Mouse (Mus musculus) left cerebral cortex, postnatal 14 days (tissue): ENCODE measurements at regions not wholly inside any gene's neighbourhood (a gene's known extent, or its start where the extent isn't known, plus 50 kb on each side); places are given as distances from the start of the nearest gene placed in this dataset.

Source experiments
- DNase-seq, 2 experiments: peaks; one replicate each; pipeline ENCODE4 v3.0.0; 2021 to 2022; ENCODE audit warnings: low spot score in 2 of 2, mixed read lengths in 1 of 2
- intact Hi-C: fragments of 180-260 bp; cut with DNase I; formaldehyde crosslinking; loops from one replicate; pipeline ENCODE4 v1.15.1; 2025

DNA sequence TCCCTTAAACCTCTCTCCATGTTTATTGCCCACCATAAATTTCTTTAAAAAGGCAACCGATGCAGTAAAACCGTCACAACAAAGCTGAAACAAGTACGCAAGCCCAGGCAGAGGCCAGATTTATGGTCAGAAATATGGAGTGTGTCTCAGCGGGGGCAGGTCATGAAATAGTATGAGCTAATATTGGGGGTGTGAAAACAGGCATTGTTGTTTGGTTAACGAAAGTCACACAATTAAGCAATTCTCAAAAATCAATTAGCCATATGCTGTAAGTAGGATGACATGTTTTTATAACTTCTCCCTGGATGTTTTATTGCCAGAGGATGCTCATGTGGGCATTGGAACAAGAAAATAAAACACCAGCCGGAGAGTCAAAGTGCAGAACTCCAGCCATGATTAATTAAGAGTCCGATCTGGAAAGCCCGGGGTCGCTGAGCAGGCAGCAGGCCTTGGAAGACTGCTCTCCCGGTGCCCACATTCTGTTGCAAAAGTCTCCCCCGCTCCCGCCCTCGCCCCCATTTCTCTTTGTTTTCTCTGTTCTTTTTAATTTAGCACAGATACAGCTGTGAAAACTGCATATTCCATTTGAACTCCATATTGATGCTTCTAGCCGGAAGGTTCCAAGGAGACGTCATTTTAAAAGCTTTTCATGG, 239.0 kb downstream of the Cxcl12 start:
- intact Hi-C loops: no loop called here
- DNase-seq: no peak

DNA sequence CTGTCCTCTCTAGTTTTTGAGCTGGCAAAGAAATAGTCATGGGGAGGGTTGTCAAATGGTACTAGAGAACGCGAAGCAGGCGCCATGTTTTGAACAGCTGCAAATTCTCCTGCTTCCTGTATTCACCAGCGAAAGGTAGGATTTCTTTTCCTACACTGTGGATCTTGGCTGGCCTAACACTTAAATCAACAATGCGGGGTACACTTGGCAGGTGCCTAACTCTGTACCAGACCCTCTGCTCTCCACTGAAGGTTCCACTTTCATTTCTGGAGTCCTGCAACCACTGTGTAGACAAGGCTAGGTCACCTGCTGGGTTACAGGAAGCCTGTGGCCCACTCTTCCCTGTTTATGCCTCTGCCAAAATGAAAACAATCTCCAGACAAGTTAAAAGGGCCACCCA, 239.6 kb downstream of the Cxcl12 start:
- no peak for DNase-seq

DNA sequence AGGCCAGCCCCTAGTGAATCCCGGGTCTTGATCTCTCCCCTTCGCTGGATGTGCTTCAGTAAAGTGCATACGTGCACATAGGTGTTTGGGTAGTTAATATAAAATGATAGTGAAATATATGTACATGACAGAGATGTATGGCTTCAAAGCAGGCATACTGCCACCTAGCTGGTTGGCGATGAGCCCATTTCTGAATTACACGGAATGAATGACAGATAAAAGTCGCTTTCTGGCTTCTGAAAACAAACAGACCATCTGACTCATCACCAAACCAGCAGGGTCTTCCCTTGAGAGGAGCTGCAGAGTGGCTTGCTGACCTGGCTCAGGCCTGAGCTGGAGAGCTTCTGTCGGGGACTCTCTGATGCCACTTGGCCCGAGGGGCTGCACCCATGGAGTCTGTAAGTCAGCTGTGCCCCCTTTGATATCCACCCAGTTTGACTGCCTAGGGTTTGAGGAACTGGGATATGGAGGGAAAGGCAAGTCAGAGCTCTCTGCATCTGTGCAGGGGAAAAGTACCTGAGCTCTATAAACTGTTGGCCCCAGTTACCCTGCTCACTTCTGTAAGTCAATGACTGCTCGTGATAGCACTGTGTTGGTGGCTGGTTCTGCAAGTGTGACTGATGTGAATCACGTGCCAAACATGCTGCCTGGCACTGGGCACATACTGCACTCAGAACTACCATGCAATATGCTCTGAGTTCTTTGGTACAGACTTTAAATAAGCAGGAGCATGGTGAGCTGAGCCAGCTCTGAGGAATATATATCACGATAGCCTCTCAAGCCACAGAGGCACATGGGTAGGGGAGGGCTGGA, 240.8 kb downstream of the Cxcl12 start:
- DNase-seq: peak; percentile 33 to 52
- intact Hi-C loops: no loop called here

More for the DNA sequence above, 239.6 kb downstream of the Cxcl12 start:
- intact Hi-C loops: no loop called here

DNA sequence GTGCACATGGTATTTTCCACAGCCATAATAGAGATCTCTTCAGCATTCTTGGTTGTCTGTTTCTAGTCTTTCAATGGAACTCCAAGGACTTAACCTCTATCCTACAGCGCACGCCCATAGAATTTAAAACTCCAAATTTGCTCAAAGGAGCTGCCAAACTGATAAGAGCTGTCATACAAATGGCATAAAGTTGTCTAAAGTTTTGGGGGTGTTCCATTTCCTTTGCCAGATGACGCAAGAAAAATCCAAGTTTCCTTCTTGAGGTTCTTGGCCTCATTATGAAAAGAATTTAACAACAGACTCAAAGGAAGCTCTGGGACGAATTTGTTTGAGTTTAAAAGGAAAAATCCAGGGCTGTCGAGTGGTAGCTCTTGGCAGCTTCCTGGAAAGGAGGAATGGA, 246.6 kb downstream of the Cxcl12 start:
- intact Hi-C loops: no loop called here
- no peak for DNase-seq

DNA sequence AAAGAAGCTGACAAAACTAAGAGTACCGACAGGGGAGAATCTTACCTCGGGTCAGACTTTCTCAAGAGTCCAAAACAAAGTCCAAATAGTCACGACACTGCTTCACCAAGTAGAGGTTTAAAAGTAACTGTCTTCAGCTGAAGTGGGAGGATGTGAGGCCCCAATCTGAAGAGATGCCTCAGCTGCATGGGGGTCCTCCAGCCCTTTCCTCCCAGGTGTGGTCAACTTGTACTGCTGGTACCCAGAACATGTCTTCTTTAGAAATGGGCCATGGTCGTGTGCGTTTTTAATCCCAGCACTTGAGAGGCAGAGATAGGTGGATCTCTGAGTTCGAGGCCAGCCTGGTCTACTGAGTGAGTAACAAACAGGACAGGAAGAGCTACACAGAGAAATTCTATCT, 247.6 kb downstream of the Cxcl12 start:
- intact Hi-C loops: no loop called here

DNA sequence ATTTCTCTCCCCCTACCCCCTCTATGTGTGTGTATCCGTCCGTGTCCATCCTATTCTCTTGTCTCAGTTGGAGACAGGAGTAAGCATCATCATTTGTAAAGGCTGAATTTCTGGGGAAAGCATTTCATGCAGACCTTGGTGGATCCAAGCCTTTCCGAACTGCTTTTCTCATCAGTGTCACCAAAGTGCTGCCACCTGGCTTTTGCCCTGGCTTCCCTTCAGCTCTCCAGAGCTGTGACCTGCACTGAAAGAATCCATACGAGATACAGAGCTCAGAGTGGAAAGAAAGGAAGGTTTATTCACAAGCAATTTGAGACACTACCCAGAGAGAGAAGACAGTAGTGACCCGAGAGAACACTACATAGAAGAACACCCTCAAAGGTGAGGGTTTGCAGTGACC, 248.1 kb downstream of the Cxcl12 start:
- DNase-seq: no peak
- intact Hi-C loops: no loop called here

More for the DNA sequence above, 247.6 kb downstream of the Cxcl12 start:
- no peak for DNase-seq

DNA sequence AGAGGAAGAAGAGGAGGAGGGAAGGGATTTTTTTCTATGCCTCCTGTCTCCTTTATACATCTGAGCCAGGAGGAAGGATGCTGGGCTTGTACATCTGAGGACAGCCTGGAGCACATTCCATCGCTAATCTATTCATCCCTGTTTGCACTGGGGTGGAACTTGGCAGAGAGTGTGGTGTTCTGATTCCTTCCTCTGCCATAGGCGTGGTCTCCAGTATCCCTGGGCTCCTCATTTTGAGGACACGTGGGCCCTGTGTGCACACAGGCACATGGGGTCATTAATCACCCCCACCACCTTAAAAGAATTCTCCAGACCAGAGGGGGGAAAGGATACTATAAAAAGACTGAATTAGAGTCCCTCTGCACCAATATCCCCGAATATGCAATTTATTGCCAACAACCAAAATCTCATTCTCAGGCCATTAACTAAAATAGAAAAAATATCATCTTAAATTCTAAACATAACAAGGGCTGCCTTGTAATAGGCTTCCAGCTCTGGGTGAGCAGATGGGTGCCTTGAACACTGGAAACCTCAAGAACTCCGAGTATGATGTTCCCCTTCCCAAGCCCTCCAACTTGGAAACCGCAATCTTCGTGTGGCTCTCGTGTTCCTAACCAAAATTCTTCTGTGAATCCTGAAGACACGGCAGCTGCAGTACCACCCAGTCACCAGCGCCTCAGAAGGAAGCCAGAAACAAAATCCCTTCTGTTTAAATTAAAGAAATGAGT, 254.7 kb downstream of the Cxcl12 start:
- intact Hi-C loops: no loop called here
- DNase-seq: no peak

DNA sequence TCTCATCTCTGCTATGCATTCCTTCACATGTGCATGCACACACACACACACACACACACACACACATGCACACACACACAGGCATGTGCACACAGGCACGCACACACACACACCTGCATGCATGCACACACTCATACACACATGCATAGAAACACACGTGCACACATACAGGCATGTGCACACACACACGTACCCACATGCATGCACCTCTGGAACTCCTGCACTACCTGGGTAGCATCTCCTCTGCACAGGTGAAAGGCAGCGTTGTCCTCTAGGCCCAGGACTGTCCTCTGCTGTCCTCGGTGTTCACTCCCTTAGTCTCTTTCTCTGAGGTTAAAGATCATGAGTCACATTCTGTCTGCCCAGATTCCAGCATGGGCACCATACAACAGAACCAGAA, 258.0 kb downstream of the Cxcl12 start:
- intact Hi-C loops: no loop called here
- no peak for DNase-seq

DNA sequence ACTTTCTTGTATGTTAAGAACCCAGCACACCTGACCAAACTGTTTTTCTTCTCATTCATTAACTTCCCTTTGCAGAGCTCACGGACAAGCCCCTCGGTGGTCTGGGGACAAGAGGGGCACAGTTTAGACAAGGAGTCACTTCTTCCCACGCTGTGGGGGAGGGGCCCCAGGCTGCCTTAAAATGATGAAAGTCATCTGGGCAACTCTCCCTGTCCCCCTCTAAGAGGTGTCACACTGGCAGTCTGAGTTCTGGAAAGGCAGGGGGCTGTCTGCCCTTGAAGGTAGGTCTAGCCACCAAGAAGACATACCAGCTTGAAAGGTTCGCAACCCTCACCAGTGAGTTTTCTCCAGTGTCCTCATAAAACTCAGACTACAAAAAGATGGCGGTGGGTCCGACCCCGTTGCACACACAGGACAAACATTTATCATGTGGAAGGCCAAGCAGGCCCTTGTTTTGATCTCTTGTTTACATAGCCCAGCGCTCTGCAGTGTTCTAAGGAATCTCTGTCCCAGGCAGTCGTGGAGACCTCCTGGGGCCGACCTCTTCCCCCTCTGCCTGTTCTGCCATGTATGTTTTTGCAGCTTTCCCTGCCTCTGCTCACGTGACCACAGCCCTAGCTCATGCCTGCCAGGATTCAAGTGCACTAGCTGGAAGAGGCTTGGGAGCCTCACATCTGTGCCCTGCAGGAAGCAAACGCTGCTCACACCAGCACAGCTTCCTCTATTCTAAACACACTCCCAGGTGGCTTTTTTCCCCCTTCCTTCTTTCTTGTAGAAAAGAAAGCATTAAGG, 259.2 kb downstream of the Cxcl12 start:
- intact Hi-C loops: no loop called here
- no peak for DNase-seq

DNA sequence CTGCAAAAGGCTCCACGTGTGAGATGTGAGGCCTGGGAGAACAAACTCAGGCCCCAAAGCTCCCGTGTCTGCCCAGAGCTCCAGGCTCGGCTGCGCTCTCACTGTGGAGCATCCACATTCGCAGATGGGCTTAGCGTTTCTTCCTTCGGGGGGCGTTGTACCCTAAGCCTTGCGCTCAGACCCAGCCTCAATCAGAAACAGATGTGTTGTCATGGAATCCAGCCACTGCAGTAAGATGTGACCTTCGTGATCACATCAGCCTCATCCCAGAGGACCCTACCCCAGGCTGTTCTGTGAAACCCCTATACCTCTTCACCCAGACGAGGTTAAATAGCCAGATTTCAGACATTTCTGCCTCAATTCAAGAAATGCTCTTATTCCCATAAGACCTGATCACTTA, 260.1 kb downstream of the Cxcl12 start:
- DNase-seq: no peak
- intact Hi-C loops: no loop called here

DNA sequence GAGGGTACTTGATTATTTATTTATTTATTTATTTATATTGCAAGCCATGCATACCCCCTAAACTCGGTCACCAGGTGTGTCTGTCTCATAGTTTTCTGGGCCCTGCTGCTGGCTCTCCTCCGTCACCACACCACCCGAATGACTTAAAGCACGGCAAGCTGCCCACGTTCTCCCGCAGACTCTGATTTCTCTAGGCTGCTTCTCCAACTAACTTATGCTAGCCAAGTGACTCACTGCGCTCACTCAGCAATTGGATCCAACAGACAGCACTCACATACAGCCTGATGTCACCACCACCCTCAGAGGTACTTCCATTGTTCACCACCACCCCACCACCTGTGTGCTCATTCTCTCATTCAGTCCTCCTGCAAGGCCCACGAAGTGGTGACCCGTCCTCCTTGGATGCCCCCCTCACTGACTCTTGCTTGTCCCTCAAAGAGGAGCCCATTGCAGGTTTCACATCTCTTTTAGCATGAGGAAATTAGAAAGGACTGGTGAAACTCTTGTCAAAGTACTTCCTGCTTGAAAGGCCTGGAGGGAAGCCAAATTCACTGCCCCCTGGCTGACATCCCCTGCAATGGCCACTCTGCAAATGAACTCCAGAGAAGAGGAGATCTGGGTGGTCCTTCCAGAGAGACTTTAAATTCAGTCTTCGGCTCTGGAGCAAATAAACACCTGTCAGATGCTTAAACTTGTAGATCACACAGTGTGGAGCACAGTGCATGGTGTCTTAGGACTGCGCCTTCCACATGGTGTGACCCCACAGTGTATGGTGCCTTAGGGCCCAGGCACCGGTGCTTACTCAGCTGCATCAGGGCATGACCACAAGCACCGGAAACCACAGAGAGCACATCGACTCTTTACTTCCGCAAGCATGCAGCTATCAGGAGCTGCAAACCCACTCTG, 262.8 kb downstream of the Cxcl12 start:
- DNase-seq: peak; percentile 44 to 67
- intact Hi-C loops: loop anchor here (10.0 kb wide), 1 partner anchor 256 kb away; no protein-coding TSS in a partner anchor

DNA sequence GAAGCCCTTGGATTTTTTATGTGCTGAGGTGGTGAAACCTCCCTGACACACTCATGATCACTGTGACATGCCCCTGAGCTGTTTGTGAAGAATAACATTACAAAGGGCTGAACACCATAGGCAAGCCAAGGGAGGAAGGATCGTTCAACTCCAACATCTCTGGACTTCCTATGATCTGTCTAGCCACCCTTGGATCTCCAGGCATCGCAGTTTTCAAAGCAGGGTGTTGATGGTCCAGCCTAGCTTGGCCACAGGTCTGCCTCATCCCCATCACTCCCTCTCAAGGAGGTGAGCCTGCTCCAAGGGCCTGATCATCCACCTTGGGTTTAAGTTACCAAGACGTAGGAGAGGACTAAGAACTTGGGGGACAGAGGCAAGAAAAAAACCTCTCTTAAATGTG, 268.5 kb downstream of the Cxcl12 start:
- intact Hi-C loops: loop anchor here (10.0 kb wide), 1 partner anchor 262 kb away; no protein-coding TSS in a partner anchor
- no peak for DNase-seq

DNA sequence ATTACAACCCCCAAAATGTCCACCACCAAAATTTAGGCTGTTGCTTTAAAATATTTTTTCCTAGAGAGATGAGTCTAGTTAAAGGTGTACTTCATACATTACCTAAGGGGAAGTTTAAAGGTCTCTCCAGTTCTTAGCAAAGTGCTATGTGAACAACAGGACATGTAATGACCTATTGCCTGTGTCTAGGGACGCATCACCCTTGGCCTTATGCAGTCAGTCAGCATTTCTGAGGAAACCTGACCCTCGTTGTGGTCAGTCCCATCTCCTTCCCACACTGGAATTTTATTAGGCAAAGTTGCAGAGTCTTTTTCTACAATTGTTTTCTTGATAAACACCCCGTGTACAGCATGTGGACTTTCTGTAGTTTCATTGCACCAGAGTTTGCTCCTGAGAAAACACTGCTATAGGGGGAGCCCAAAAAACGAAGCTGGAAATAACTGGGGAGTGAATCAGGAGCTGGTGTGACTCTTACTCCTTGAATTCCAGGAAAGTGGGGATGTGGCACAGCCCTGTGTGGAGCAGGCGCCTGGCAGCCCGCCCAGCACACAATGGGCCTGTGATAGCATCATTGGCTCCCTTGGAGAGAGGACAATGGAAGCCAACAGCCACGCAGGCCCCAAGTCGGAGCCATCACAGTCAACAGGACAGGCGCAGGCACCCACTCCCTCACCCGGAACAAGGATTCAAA, 269.2 kb downstream of the Cxcl12 start:
- intact Hi-C loops: loop anchor here (10.0 kb wide), 1 partner anchor 263 kb away; no protein-coding TSS in a partner anchor
- peak in 1 of 2 experiments; percentile 8 for DNase-seq

DNA sequence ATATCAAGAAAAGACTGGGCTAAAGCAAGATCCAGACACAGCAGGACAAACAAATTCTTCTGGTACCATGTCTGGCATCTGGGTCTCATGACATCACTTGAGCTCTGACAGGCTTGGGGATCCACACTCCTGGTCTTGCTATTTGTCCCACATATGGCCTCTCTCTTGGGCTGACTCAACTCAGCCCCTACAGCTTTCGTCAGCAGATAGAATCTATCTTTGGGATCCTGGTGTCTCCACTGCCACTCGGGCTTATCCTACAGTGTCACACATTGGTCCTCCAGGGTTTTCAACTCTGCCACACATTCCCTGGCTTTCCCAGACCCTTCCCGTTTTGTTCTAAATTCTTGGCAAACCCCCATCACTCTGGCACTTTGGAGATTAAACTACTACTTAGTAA, 280.3 kb downstream of the Cxcl12 start:
- intact Hi-C loops: no loop called here
- no peak for DNase-seq

DNA sequence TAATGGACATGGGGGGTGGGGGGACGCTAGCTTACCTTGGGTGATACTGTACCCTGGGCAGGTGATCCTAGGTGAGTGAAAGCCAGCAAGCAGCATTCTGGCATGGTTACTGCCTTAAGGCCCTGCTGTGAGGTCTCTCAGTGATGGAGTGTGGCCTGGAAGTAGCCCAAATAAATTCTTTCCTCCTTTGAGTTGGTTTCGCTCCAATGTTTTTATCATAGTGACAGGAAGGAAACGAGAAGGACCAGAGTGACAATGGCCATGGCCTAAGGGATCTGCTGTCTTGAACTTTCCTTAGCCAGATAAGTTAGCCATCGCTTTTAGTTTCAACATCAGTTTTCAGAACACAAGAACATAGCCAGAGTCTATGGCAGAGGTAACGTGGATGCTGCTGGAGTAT, 282.7 kb downstream of the Cxcl12 start:
- intact Hi-C loops: no loop called here
- no peak for DNase-seq

DNA sequence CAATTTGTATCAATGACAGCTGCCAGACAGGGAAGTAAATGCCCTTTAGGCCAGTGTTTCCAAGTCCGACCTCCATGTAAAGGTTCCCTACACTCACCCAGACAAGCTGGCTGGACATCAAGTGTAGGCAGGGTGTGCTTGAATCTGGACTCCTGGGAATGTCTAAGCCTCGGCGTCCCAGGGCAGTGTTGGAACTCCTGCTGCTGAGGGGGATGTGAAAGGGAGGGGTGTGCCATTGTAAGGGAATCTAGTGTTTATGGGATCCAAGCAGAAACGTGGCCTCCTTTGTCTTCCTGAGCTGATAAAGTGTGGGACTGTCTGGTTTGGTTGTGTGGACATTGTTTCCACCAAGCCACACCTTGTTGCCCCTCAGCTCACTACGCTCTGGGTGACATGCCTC, 291.9 kb downstream of the Cxcl12 start:
- DNase-seq: no peak
- intact Hi-C loops: no loop called here

DNA sequence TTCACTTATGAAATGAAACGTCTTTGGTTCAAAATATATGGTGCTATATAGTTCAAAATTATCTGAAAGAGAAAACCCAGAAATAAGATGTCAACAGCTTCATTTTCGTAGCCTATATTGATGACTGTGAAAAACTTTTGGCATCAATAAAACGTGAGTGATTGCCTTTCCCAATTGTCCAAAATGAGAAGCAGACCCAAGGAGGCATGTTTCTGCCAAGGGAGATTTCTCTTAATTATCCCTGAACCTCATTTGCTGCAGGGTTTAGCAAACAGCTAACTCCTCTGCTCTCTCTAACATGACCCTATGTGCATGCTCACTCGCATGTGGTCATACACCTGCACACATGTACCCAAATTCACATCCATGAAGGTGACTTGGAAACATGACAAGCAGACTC, 296.8 kb downstream of the Cxcl12 start:
- intact Hi-C loops: no loop called here

DNA sequence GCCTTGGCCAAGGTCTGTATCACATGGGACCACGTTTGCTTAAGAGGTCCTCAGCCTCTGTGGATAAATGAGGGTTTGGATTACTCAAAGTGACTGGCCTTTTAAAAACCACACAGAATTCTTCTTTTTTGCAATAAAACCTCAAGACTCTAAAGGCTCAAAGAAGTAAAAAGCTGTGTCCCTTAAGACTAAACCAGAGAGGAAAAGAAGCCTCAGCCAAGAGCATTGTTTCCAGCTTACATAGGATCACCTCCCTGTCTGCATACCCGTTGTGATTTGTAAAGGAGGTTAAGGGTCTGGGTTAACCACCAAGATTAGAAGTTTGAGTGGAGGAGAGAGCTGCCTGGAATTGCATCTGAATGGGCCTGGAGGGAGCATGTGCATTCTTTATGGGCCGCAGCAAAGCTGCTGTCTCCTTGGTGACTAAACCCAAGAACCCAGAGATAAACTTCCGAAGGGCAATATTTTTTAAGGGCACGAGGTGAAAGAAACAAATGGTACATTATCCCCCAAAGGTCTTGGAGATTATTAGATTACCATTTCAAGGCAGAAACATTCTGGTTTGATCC, 297.4 kb downstream of the Cxcl12 start:
- intact Hi-C loops: no loop called here
- no peak for DNase-seq

More for the DNA sequence above, 296.8 kb downstream of the Cxcl12 start:
- no peak for DNase-seq
